Mouse (Mus musculus) erythroblast, embryonic 14.5 days (primary cell): Measurements from ENCODE around the gene Tmem91. TPM values are rescaled to one million over a fixed set of nuclear protein-coding genes. Genes with fewer than 3 reads are reported as not detected.

ENCODE experiments used
- H3K27me3 ChIP-seq: 2 replicates; pipeline ENCODE4 v1.6.1; 2012; ENCODE audit warnings: inconsistent platforms; ENCODE audit not compliant: control insufficient read depth
- H3K36me3 ChIP-seq: 2 replicates; pipeline ENCODE4 v1.6.1; 2012; ENCODE audit warnings: mild to moderate bottlenecking, inconsistent platforms; ENCODE audit not compliant: control insufficient read depth
- H3K4me1 ChIP-seq: 2 replicates; pipeline ENCODE4 v1.6.1; 2012; ENCODE audit warnings: inconsistent platforms; ENCODE audit not compliant: control insufficient read depth
- H3K4me3 ChIP-seq: replicated peaks from 2 replicates; pipeline ENCODE3; 2012; ENCODE audit warnings: moderate library complexity, mild to moderate bottlenecking, inconsistent platforms
- H3K9me3 ChIP-seq: 2 replicates; pipeline ENCODE4 v1.6.1; 2012; ENCODE audit warnings: low read length, inconsistent platforms, mixed read lengths; ENCODE audit not compliant: control insufficient read depth
- GATA1 ChIP-seq: IDR thresholded peaks from 2 replicates; pipeline ENCODE4 v1.6.1; 2012; ENCODE audit warnings: low read length, inconsistent platforms, mixed read lengths
- TAL1 ChIP-seq: IDR thresholded peaks from 3 replicates; pipeline ENCODE4 v1.6.1; 2012; ENCODE audit warnings: low read length, inconsistent platforms, mixed read lengths
- polyA plus RNA-seq: library from polyadenylated mRNA; stranded (reverse); fragments of >175 nt; gene quantifications from 2 replicates; pipeline ENCODE4 v1.2.3, GENCODE M21; 2012

Gene Tmem91
- polyA plus RNA-seq, 1 experiment: 0.01 TPM

GRCm38 (mm10) chr7:25644136-25644535 is 30.8 kb downstream of the Tmem91 start:
- TF ChIP-seq GATA1 (no peak), TAL1 (no peak)
- peaks cover 9% of the 10 kb centered on the region for H3K9me3 ChIP-seq
- H3K36me3 ChIP-seq: peaks cover 7% of the 10 kb centered on the region
- peaks cover 4% of the 10 kb centered on the region for H3K4me1 ChIP-seq
- H3K4me3 ChIP-seq: no peak overlapping the region
- H3K27me3 ChIP-seq: no peaks in the 10 kb centered on the region; the same call in 1 of the 2 replicates

DNA sequence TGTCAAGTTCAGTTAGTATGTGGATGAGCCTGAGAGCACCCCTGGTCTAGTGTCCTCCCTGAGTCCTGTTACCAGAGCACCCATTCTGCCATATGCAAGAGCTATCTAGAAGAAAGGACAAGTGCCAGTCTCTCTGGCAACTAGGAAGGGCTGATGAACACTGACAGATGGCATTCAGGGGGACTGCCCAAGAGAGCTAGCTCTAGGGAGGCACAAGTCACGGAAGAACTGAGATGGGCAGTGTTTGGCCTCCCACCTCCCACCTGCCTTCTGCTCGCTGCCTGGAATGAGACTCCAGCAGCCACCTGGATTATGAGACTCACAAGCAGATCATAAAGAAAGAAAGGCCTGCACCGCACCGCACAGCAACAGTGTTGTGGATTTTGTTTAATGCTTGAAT is 35.2 kb downstream of the Tmem91 start:
- peaks cover 9% of the 10 kb centered on the region for H3K9me3 ChIP-seq
- no peak for TF ChIP-seq TAL1
- no peak for TF ChIP-seq GATA1
- H3K27me3 ChIP-seq: no peaks in the 10 kb centered on the region; the same call in 1 of the 2 replicates
- H3K4me3 ChIP-seq: no peak overlapping the region
- H3K36me3 ChIP-seq: peaks cover 14% of the 10 kb centered on the region
- H3K4me1 ChIP-seq: peaks cover 4% of the 10 kb centered on the region

GRCm38 (mm10) chr7:25637099-25637498 is 37.9 kb downstream of the Tmem91 start:
- Histone ChIP-seq H3K36me3 (peaks cover 21% of the 10 kb centered on the region), H3K4me1 (peaks cover 2% of the 10 kb centered on the region; the same call in 1 of the 2 replicates)

DNA sequence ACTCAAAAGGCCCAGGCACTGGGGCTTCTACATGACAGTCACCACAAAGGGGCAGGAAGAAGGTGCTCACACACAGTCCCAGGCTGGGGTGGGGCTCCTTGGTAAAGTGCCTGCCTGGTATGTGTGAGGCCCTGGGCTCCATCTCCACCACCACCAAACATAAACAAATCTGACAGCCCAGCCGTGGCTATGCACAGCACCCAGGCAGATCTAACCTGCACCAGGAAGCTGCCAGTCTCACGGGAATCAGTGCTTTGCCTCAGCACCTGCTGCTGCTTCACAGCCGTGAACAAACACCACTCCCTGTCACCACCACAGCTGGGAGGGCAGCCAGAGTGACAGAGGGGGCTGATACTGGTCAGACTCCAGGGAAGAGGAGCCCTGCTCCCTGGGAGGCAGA is 38.6 kb downstream of the Tmem91 start:
- Histone ChIP-seq H3K36me3 (peaks cover 24% of the 10 kb centered on the region), H3K27me3 (no peaks in the 10 kb centered on the region), H3K4me3 (no peak overlapping the region), H3K4me1 (peaks cover 2% of the 10 kb centered on the region; the same call in 1 of the 2 replicates), H3K9me3 (no peaks in the 10 kb centered on the region)
- TF ChIP-seq GATA1 (no peak), TAL1 (no peak)

More at GRCm38 (mm10) chr7:25637099-25637498, 37.9 kb downstream of the Tmem91 start:
- Histone ChIP-seq H3K9me3 (no peaks in the 10 kb centered on the region), H3K27me3 (no peaks in the 10 kb centered on the region), H3K4me3 (no peak overlapping the region)
- TF ChIP-seq TAL1 (no peak), GATA1 (no peak)

GRCm38 (mm10) chr7:25632679-25633078 is 42.3 kb downstream of the Tmem91 start:
- peaks cover 30% of the 10 kb centered on the region for H3K36me3 ChIP-seq
- peaks cover 16% of the 10 kb centered on the region for H3K4me1 ChIP-seq
- no peak overlapping the region for H3K4me3 ChIP-seq
- no peaks in the 10 kb centered on the region for H3K9me3 ChIP-seq
- H3K27me3 ChIP-seq: no peaks in the 10 kb centered on the region
- TF ChIP-seq GATA1 (no peak), TAL1 (no peak)

GRCm38 (mm10) chr7:25628323-25628620 is 46.7 kb downstream of the Tmem91 start:
- TF ChIP-seq TAL1 (no peak), GATA1 (no peak)
- H3K36me3 ChIP-seq: peaks cover 41% of the 10 kb centered on the region
- peak overlapping the region; percentile 63 for H3K4me3 ChIP-seq
- no peaks in the 10 kb centered on the region for H3K27me3 ChIP-seq
- no peaks in the 10 kb centered on the region for H3K9me3 ChIP-seq
- H3K4me1 ChIP-seq: peaks cover 38% of the 10 kb centered on the region

DNA sequence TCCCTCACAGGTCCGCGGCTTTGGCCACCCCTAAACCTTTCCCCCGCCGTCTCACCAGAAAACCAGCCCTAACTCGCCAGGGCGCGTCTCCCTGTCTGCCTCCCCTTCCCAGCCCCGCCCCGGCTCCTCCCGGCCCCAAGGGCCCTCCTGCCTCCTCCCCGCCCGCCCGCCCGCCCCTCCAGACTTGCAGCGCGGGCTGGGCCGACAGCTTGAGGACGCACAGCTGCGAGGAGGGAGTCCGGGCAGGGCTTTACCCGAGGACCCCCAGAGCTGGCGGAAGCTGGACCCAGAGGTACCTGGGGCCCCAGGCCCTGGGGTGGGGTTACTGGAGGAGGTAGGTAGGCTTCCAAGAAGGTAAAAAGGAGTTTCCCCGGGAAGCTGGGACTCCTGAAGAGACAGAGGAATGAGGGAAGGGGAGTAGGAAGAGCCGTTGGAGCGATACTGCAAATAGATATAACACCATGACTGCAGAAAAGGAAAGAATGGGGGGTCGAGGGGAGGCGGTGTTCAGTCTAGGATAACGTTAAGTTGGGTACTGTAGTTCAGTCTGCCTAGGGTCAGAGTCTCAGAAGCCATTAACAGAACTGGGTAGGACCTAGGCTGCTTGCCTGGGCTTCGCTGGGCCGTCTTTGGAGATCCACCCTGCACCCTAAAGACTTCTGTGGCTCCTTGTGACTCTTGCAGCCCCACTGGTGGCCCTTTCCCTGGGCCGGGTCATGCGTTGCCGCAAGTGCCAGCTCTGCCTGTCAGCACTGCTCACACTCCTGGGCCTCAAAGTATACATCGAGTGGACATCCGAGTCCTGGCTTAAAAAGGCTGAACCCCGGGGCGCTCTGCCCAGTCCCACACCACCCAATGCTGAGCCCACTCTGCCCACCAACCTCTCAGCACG is 47.3 kb downstream of the Tmem91 start:
- H3K9me3 ChIP-seq: no peaks in the 10 kb centered on the region
- peak overlapping the region; percentile 63 for H3K4me3 ChIP-seq
- TF ChIP-seq GATA1 (no peak), TAL1 (no peak)
- no peaks in the 10 kb centered on the region for H3K27me3 ChIP-seq
- peaks cover 38% of the 10 kb centered on the region for H3K36me3 ChIP-seq
- peaks cover 36% of the 10 kb centered on the region for H3K4me1 ChIP-seq

- TF ChIP-seq GATA1 (no peak), TAL1 (no peak)
- Histone ChIP-seq H3K4me1 (peaks cover 36% of the 10 kb centered on the region), H3K9me3 (no peaks in the 10 kb centered on the region), H3K4me3 (peak within 1 kb of the TSS; percentile 63), H3K36me3 (peaks cover 39% of the 10 kb centered on the region), H3K27me3 (no peaks in the 10 kb centered on the region)
Measured at GRCm38 (mm10) chr7:25626509-25627430, 48.2 kb downstream of the Tmem91 start, which contains the start of gene B3gnt8. Gene B3gnt8, plus strand, starts transcription at chr7:25626654.

DNA sequence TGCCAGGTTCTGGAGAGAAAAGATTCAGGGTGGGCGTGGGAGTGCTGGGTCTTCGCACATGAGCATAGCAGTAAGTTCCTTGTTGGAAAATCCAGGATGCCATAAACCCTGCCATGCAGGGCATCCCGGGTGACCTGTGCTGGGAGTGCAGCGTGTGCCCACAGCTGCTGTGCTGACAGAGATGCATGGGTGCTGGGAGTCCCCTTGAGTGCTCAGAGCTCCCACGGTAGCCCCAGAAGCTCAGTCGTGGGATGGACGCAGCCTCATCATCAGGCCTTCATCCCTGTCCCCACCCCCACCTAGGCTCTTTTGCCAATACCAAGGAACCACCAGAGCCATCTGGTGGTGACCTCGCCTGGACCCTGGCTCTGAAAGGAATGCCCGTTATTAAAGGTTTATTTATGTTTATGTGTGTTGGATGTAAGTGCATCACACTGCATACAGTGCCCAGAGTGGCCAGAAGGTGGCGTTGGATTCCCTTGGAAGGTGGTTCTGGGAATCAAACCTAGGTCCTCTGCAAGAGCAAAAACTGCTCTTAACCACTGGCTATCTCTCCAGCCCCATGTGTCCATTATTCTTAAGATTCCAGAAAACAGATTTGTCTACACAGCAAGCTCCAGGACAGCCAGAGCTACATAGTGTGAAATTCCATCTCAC is 49.2 kb downstream of the Tmem91 start:
- peaks cover 35% of the 10 kb centered on the region for H3K36me3 ChIP-seq
- TF ChIP-seq GATA1 (no peak), TAL1 (no peak)

More for the DNA sequence above, 49.2 kb downstream of the Tmem91 start:
- Histone ChIP-seq H3K9me3 (no peaks in the 10 kb centered on the region), H3K27me3 (no peaks in the 10 kb centered on the region), H3K4me1 (peaks cover 36% of the 10 kb centered on the region), H3K4me3 (no peak overlapping the region)
